Mouse (Mus musculus): Measurements from ENCODE around the gene Klf7. TPM values are rescaled to one million over a fixed set of nuclear protein-coding genes. Genes with fewer than 3 reads are reported as not detected.

Gene Klf7
- polyA plus RNA-seq, 1 experiment from 2014 or later, result 16.3 TPM

DNA sequence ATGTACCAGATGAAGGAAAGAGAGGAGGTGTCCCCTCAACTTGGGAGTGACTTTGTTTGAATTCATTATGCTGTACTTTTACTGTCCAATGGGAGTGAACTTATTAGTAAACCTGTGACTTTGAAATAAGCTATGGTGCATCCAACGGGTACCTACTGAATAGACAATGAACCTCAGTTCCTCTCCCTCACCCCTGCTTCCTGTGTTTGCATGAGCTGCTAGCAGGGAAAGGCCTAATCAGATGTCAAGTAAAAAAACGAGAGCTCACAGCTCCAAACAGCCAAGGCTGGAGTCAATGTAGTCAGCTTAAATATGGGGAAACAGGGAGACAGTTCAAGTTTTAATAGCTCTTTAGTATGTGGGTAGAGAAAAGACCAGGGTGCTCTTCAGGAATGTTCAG, 77.5 kb downstream of the Klf7 start:
- WGBS, result 33% methylated on average over 2 of the region's 2 CpGs
- peaks cover 26% of the 10 kb centered on the region for H3K4me1 ChIP-seq (ENCODE audit: control insufficient read depth, insufficient read depth, low read length)
- H3K4me3 ChIP-seq (ENCODE audit: low read length), result no peak overlapping the region

DNA sequence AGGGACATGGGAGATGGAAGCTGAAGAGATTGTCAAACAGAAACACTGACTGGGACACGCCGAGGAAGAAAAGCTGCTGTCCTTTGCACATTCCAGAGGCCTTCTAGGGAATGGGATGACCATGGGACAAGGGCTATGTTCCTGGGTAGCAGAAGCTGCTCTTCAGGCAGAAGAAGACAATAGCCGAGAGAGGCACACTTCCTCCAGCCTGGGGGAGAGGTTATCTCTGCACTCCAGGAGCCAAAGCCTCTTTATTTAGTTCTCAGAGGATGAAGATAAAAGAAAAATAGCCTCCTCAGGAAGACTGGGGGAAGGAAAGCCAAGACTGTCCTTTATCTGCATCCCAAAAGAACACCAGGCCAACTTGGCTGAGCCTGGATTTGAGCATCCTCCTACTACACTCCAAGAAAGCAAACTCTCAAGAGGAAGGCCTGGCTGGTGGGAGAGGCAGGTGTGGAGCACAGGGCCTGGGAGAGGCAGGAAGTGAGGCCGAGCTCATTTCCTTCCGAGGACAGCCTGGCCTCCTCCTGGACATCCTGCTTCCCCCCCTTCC, 81.2 kb downstream of the Klf7 start:
- H3K4me3 ChIP-seq (ENCODE audit: low read length), result no peak overlapping the region
- H3K4me1 ChIP-seq (ENCODE audit: control insufficient read depth, insufficient read depth, low read length), result peaks cover 45% of the 10 kb centered on the region
- H3K27ac ChIP-seq (ENCODE audit: low read length), result peak overlapping the region; percentile 80
- peak overlapping the region; percentile 8; the same call in 1 of the 2 replicates for H3K4me2 ChIP-seq (ENCODE audit: low read depth, low read length)
- WGBS, result 37% methylated on average over 5 of the region's 5 CpGs
- H3K9me3 ChIP-seq (replicated peaks; ENCODE audit: control insufficient read depth, low read length), result no peaks in the 10 kb centered on the region
- H3K36me3 ChIP-seq (ENCODE audit: control insufficient read depth, insufficient read depth), result no peaks in the 10 kb centered on the region
- no peaks in the 10 kb centered on the region for H3K27me3 ChIP-seq (ENCODE audit: control insufficient read depth, insufficient read depth, low read length)
- no peak overlapping the region for H3K9ac ChIP-seq (ENCODE audit: low read length)
- ATAC-seq (replicated peaks; ENCODE audit: extremely low read depth, insufficient read depth, low FRiP score), result peak; percentile 68

More for the DNA sequence above, 77.5 kb downstream of the Klf7 start:
- Histone ChIP-seq H3K4me2 (ENCODE audit: low read depth, low read length) (no peak overlapping the region), H3K27me3 (ENCODE audit: control insufficient read depth, insufficient read depth, low read length) (no peaks in the 10 kb centered on the region), H3K27ac (ENCODE audit: low read length) (no peak overlapping the region), H3K9me3 (replicated peaks; ENCODE audit: control insufficient read depth, low read length) (no peaks in the 10 kb centered on the region), H3K36me3 (ENCODE audit: control insufficient read depth, insufficient read depth) (no peaks in the 10 kb centered on the region), H3K9ac (ENCODE audit: low read length) (no peak overlapping the region)
- no peak for ATAC-seq (replicated peaks; ENCODE audit: extremely low read depth, insufficient read depth, low FRiP score)

DNA sequence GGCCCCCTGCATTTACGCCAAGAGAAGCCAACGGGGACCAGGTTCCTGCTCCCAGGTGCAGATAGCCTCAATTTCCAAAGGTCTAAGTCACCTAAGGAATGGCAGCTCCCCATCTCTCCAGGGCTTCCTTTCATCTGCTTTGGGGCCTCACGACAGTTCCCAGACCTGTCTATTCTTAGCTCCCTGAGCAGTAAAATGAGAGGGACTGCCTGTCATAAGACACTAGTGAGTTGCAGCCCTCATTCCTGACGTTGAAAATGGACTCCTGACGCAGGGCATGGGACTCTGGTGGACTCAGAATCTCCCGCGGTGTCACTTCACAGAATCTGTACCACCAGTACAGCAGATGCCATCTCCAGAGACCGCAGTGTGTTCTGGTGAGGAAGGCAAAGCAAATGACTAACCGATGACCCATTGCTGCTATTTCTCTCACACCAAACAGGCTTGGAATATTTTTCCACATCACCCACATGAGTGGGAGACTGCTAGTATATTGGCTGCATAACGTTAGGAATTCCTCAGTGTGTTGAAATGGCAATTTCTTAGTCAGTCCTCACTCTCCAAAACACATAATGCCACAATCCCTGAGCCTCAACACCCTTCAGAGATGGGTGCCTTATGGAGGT, 81.9 kb downstream of the Klf7 start:
- H3K4me3 ChIP-seq (ENCODE audit: low read length), result no peak overlapping the region
- H3K27me3 ChIP-seq (ENCODE audit: control insufficient read depth, insufficient read depth, low read length), result no peaks in the 10 kb centered on the region
- H3K4me1 ChIP-seq (ENCODE audit: control insufficient read depth, insufficient read depth, low read length), result peaks cover 49% of the 10 kb centered on the region
- H3K9ac ChIP-seq (ENCODE audit: low read length), result no peak overlapping the region; the same call in 1 of the 2 replicates
- no peaks in the 10 kb centered on the region for H3K36me3 ChIP-seq (ENCODE audit: control insufficient read depth, insufficient read depth)
- WGBS, result 50% methylated on average over 10 of the region's 10 CpGs
- peak overlapping the region; percentile 80 for H3K27ac ChIP-seq (ENCODE audit: low read length)
- peak overlapping the region; percentile 8 for H3K4me2 ChIP-seq (ENCODE audit: low read depth, low read length)
- peak; percentile 68 for ATAC-seq (replicated peaks; ENCODE audit: extremely low read depth, insufficient read depth, low FRiP score)
- H3K9me3 ChIP-seq (replicated peaks; ENCODE audit: control insufficient read depth, low read length), result no peaks in the 10 kb centered on the region

DNA sequence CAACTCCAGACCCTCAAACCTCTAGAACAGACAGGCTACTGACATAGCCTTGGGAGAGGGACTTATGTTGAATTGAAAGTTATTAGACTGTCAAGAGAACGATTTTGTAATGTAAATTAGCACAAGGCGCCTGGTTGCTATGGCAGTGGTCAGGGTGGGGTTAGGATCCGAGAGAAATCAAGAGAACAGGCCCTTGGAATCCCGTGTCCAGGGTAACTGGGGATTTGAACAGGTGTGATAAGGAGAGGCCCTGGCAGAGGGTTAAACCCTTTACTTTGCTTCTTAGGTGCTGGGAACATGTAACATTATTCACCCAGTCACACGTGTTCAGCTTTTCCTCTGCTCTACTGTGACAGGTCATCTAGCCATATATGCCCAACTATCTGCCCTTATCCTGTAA, 83.7 kb downstream of the Klf7 start:
- peaks cover 8% of the 10 kb centered on the region for H3K36me3 ChIP-seq (ENCODE audit: control insufficient read depth, insufficient read depth)
- no peak for ATAC-seq (replicated peaks; ENCODE audit: extremely low read depth, insufficient read depth, low FRiP score)

DNA sequence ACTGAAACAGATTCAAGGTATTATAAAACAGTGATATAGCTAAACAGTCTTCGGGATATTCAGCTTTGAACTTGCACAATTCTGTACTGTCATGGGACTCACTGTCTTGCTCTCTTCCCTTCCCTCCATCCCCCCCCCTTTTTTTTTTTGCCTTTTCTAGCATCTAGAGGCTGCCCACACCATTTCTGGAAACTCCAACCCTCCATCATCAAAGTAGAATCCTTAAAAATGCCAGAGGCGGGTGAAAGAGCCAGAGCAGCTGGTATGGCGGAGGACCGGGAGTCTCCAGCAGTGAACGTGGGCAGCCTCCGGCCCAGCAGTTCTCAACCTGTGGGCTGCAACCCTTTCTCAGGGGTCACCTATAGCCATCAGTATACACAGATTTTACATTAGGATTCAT, 84.3 kb downstream of the Klf7 start:
- no peaks in the 10 kb centered on the region for H3K27me3 ChIP-seq (ENCODE audit: control insufficient read depth, insufficient read depth, low read length)
- no peak overlapping the region for H3K4me2 ChIP-seq (ENCODE audit: low read depth, low read length)
- WGBS, result 82% methylated on average over 6 of the region's 6 CpGs
- H3K27ac ChIP-seq (ENCODE audit: low read length), result no peak overlapping the region
- no peak overlapping the region for H3K4me3 ChIP-seq (ENCODE audit: low read length)
- H3K4me1 ChIP-seq (ENCODE audit: control insufficient read depth, insufficient read depth, low read length), result peaks cover 49% of the 10 kb centered on the region
- no peaks in the 10 kb centered on the region for H3K9me3 ChIP-seq (replicated peaks; ENCODE audit: control insufficient read depth, low read length)
- H3K36me3 ChIP-seq (ENCODE audit: control insufficient read depth, insufficient read depth), result peaks cover 8% of the 10 kb centered on the region
- no peak for ATAC-seq (replicated peaks; ENCODE audit: extremely low read depth, insufficient read depth, low FRiP score)
- no peak overlapping the region for H3K9ac ChIP-seq (ENCODE audit: low read length)

More for the DNA sequence above, 83.7 kb downstream of the Klf7 start:
- Histone ChIP-seq H3K4me1 (ENCODE audit: control insufficient read depth, insufficient read depth, low read length) (peaks cover 49% of the 10 kb centered on the region), H3K9me3 (replicated peaks; ENCODE audit: control insufficient read depth, low read length) (no peaks in the 10 kb centered on the region), H3K9ac (ENCODE audit: low read length) (no peak overlapping the region), H3K27me3 (ENCODE audit: control insufficient read depth, insufficient read depth, low read length) (no peaks in the 10 kb centered on the region), H3K27ac (ENCODE audit: low read length) (0 out of 2 replicates have a peak overlapping the region, but pooled peaks have one; percentile 4), H3K4me2 (ENCODE audit: low read depth, low read length) (no peak overlapping the region), H3K4me3 (ENCODE audit: low read length) (no peak overlapping the region)
- WGBS, result 65% methylated on average over 5 of the region's 5 CpGs

DNA sequence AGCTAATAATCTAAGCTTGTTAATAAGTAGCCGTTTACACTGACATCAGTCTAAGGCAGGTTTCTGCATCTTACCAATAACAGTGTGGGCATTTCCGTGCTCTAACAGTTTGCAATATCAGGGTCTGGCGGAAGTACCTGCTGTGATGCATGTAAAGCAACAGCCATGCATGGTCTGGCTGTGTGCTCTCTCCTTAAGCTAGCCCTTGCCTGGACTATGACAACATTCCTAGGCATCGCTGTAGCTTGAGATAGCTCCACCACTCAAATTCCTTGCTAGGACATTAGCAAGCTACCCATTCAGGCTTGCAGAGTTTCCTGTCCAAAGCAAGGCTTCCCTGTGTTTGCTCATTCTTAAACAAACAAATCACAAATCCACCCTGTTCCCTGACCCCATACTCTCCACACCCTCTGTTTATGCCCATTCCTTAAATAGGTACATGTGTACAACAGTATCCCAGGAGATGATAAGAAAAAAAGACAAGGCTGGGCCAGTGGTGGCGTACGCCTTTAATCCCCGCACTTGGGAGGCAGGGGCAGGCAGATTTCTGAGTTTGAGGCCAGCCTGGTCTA, 85.1 kb downstream of the Klf7 start:
- 76% methylated on average over 7 of the region's 7 CpGs for WGBS

DNA sequence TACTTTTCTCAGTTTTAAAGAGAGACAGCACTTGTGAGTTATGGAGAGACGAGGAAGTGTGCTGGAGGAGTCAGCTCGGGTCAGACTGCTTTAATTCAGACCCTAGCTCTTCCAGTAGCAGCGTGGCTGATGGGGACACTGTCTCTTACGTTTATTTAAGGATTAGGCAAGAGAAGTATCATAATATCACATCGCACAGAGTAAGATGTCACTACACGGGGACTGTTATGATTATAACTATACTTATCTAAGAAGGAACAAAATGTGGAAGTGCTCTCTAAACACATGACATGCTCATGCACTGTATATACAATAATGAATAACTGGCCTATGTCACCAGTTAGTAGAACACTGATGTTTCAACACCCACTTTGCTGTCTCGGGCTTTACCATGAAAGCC, 86.3 kb downstream of the Klf7 start:
- no peaks in the 10 kb centered on the region for H3K27me3 ChIP-seq (ENCODE audit: control insufficient read depth, insufficient read depth, low read length)
- no peaks in the 10 kb centered on the region for H3K9me3 ChIP-seq (replicated peaks; ENCODE audit: control insufficient read depth, low read length)
- H3K9ac ChIP-seq (ENCODE audit: low read length), result no peak overlapping the region
- H3K4me1 ChIP-seq (ENCODE audit: control insufficient read depth, insufficient read depth, low read length), result peaks cover 38% of the 10 kb centered on the region
- peak overlapping the region; percentile 47 for H3K27ac ChIP-seq (ENCODE audit: low read length)
- H3K4me2 ChIP-seq (ENCODE audit: low read depth, low read length), result no peak overlapping the region
- WGBS, result 52% methylated on average over 7 of the region's 7 CpGs
- H3K36me3 ChIP-seq (ENCODE audit: control insufficient read depth, insufficient read depth), result peaks cover 8% of the 10 kb centered on the region
- H3K4me3 ChIP-seq (ENCODE audit: low read length), result no peak overlapping the region
- ATAC-seq (replicated peaks; ENCODE audit: extremely low read depth, insufficient read depth, low FRiP score), result no peak

More for the DNA sequence above, 85.1 kb downstream of the Klf7 start:
- no peak overlapping the region for H3K9ac ChIP-seq (ENCODE audit: low read length)
- H3K27ac ChIP-seq (ENCODE audit: low read length), result peak overlapping the region; percentile 44
- peaks cover 8% of the 10 kb centered on the region for H3K36me3 ChIP-seq (ENCODE audit: control insufficient read depth, insufficient read depth)
- no peak for ATAC-seq (replicated peaks; ENCODE audit: extremely low read depth, insufficient read depth, low FRiP score)
- peaks cover 46% of the 10 kb centered on the region for H3K4me1 ChIP-seq (ENCODE audit: control insufficient read depth, insufficient read depth, low read length)
- no peaks in the 10 kb centered on the region for H3K9me3 ChIP-seq (replicated peaks; ENCODE audit: control insufficient read depth, low read length)
- no peak overlapping the region for H3K4me2 ChIP-seq (ENCODE audit: low read depth, low read length)
- H3K4me3 ChIP-seq (ENCODE audit: low read length), result no peak overlapping the region
- H3K27me3 ChIP-seq (ENCODE audit: control insufficient read depth, insufficient read depth, low read length), result no peaks in the 10 kb centered on the region

DNA sequence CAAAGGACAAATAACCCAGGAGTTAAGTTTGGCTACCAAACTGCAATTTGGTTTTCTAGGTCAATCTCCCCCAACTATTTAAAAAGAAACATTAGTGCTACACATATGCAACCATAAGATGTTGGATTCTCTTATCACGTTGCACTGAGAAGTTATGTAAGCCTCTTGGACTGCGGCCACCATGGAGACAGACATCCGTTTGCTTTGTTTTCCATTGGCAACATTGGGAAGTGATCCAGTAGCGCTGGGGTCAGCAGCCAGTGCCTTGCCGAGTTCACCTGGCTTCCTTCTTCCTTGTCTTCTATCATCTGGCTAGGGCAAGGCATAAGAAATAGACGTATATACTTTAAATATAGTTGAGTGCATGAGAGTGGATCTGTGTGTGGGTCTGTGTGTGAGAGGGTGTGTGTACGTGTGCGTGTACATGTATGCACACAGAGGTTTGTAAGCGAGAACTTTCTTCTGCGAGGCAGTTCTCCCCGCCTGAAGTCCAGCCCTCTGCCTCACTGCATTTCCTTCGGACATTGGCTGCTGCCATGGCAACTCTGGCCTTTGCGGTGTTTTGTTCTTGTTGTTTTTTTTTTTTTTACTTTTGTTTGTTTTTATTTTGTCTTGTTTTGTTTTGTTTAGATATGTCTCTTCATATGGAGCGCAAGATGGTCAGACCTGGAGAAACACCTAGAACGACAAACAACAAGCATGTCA, 86.8 kb downstream of the Klf7 start:
- H3K4me3 ChIP-seq (ENCODE audit: low read length), result no peak overlapping the region
- H3K9me3 ChIP-seq (replicated peaks; ENCODE audit: control insufficient read depth, low read length), result no peaks in the 10 kb centered on the region
- H3K4me1 ChIP-seq (ENCODE audit: control insufficient read depth, insufficient read depth, low read length), result peaks cover 32% of the 10 kb centered on the region
- 59% methylated on average over 15 of the region's 15 CpGs for WGBS
- no peaks in the 10 kb centered on the region for H3K27me3 ChIP-seq (ENCODE audit: control insufficient read depth, insufficient read depth, low read length)
- no peak overlapping the region for H3K4me2 ChIP-seq (ENCODE audit: low read depth, low read length)
- H3K9ac ChIP-seq (ENCODE audit: low read length), result no peak overlapping the region
- peaks cover 8% of the 10 kb centered on the region for H3K36me3 ChIP-seq (ENCODE audit: control insufficient read depth, insufficient read depth)
- ATAC-seq (replicated peaks; ENCODE audit: extremely low read depth, insufficient read depth, low FRiP score), result peak; percentile 33; the same call in 1 of the 2 replicates
- peak overlapping the region; percentile 47 for H3K27ac ChIP-seq (ENCODE audit: low read length)
